Mouse (Mus musculus) stomach, postnatal 0 days (tissue): ENCODE data around the gene B3gnt2.

Experiments
- CTCF ChIP-seq: IDR thresholded peaks from 2 replicates; pipeline ENCODE4 v1.5.1; 2016; ENCODE audit warnings: antibody characterized with exemption, low read depth, mild to moderate bottlenecking, moderate library complexity
- EP300 ChIP-seq: optimal IDR thresholded peaks from 2 replicates; pipeline ENCODE3; 2016; ENCODE audit warnings: antibody characterized with exemption

- TF ChIP-seq CTCF (no peak), EP300 (no peak)
Measured at GRCm38 (mm10) chr11:22805171-22805570, 55.6 kb downstream of the B3gnt2 start.
